Mouse (Mus musculus): ENCODE data around the gene Baiap3. TPM values are rescaled to one million over a fixed set of nuclear protein-coding genes. Genes with fewer than 3 reads are reported as not detected.
"Not testable (repeated sequence)": the region's sequence is repeated elsewhere in the genome, so short reads cannot be mapped to it uniquely, and the experiment has no call there.

The Baiap3 gene
- polyA plus RNA-seq, 1 experiment from 2014 or later, result 3.6 TPM

GRCm38 (mm10) chr17:25243131-25243780, 12.9 kb downstream of the Baiap3 start:
- no peak overlapping the region for H3K4me2 ChIP-seq

DNA sequence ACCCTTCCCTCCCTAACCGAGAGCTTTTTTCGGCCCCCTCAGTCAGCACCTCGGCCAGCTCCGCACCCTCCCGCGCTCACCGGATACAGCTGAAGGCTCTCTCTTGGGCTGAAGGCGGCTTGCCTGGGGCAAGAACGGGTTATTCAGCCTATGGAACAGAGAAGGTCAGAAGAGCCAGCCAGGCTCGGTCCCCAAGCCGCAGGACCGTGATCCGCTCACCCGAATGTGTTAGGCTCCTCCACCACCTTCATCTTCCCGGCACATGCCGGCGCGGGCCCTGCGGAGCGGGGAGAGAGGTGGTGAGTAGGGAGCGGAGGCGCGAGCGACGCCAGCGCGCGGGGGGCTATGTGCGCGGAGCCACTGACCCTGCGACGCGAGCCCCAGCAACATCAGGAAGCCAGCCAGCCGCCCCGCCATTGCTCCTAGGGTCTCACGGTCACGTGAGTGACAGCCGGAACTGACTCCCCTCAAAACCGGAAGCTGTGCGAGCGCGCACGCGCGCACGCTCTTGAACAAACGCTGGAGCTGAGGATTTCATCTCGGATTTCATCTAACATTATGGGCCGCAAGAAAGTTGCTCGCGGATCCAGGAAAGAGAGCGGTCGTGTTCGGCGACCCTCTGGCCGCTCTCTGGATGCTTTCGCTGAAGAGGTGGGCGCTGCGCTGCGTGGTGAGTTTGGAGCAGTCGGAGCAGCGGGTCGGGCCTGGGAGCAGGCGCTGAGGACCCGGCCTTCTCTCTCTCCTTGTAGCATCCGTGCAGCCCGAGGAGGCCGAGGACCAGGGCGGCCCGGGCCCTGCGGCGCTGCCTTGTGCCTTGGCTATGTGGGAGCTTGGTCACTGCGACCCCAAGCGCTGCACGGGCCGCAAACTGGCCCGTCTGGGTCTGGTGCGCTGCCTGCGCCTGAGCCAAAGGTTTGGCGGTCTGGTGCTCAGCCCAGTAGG, 16.2 kb downstream of the Baiap3 start, which contains the start of the genes Gnptg and Tsr3:
Gene Gnptg (minus strand): TSS at position 430 of the 942 bp plus-strand sequence.
Gene Tsr3 (plus strand): TSS at position 476 of the 942 bp plus-strand sequence.
- peaks cover 53% of the 10 kb centered on the region for H3K36me3 ChIP-seq (ENCODE audit: poor library complexity, severe bottlenecking)
- under 1% methylated on average over 78 of the region's 80 CpGs for WGBS
- ATAC-seq, result peak; percentile 89
- no peaks in the 10 kb centered on the region for H3K9me3 ChIP-seq (replicated peaks)
- no peaks in the 10 kb centered on the region for H3K27me3 ChIP-seq
- H3K4me3 ChIP-seq, result peak within 1 kb of the TSS; percentile 90
- H3K9ac ChIP-seq, result peak within 1 kb of the TSS; percentile 97
- H3K4me2 ChIP-seq, result peak within 1 kb of the TSS; percentile 97
- H3K4me1 ChIP-seq, result peaks cover 20% of the 10 kb centered on the region
- peak within 1 kb of the TSS; percentile 71 for H3K27ac ChIP-seq

More at GRCm38 (mm10) chr17:25243131-25243780, 12.9 kb downstream of the Baiap3 start:
- no peak for ATAC-seq
- no peak overlapping the region for H3K9ac ChIP-seq
- no peaks in the 10 kb centered on the region for H3K9me3 ChIP-seq (replicated peaks)
- H3K27ac ChIP-seq, result no peak overlapping the region
- H3K27me3 ChIP-seq, result no peaks in the 10 kb centered on the region
- H3K4me1 ChIP-seq, result peaks cover 20% of the 10 kb centered on the region
- H3K36me3 ChIP-seq (ENCODE audit: poor library complexity, severe bottlenecking), result peaks cover 41% of the 10 kb centered on the region
- no peak overlapping the region for H3K4me3 ChIP-seq
- WGBS, result 93% methylated on average over 11 of the region's 11 CpGs

GRCm38 (mm10) chr17:25235635-25236034, 20.5 kb downstream of the Baiap3 start:
- Histone ChIP-seq H3K27me3 (no peaks in the 10 kb centered on the region), H3K9me3 (replicated peaks) (no peaks in the 10 kb centered on the region), H3K27ac (no peak overlapping the region), H3K9ac (no peak overlapping the region), H3K4me3 (no peak overlapping the region), H3K4me2 (no peak overlapping the region), H3K36me3 (ENCODE audit: poor library complexity, severe bottlenecking) (peaks cover 38% of the 10 kb centered on the region), H3K4me1 (peaks cover 9% of the 10 kb centered on the region)
- whole genome bisulfite sequencing, result 89% methylated on average over 9 of the region's 9 CpGs
- ATAC-seq, result no peak

DNA sequence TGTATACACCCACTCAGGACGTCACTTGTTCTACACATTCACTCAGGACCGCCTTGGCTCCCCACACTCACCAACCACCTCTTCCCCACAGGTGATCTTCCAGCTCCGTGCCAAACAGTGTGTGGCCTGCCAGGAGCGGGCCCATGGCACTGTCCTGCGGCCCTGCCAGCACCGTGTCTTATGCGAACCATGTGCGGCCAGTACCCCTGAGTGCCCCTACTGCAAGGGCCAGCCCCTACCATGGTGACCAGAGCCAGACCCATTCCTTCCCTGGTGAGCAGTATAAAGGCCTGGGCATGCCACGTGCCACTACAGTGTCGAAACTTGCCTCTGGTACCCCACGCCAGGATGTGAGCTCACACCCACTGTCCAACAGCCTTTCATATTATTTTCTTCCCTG, 24.5 kb downstream of the Baiap3 start:
- H3K36me3 ChIP-seq (ENCODE audit: poor library complexity, severe bottlenecking), result peaks cover 45% of the 10 kb centered on the region
- peak; percentile 65; the same call in 1 of the 2 replicates for ATAC-seq
- WGBS, result 95% methylated on average over 7 of the region's 11 CpGs

DNA sequence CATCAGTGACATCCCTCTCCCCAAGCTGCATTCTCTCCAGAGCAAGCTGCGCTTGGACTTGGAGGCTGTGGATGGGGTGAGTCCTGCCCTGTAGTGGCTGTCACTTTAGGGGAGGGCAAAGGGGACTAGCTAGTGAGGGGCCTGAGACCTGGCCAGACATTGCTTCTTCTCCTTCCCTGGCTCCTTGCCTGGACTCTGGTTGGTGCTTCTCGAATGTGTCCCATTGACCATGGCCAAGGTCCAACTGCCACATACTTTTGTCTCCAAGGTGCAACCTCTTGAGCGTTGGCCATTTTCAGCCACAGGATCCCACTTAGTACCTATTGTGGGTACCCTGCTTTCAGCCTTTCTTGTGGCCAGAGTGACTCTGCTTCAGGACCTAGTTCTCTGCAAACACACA, 25.5 kb downstream of the Baiap3 start:
- Histone ChIP-seq H3K27ac (no peak overlapping the region), H3K9me3 (replicated peaks) (no peaks in the 10 kb centered on the region), H3K27me3 (no peaks in the 10 kb centered on the region), H3K9ac (no peak overlapping the region), H3K4me3 (no peak overlapping the region), H3K4me1 (no peaks in the 10 kb centered on the region), H3K4me2 (no peak overlapping the region), H3K36me3 (ENCODE audit: poor library complexity, severe bottlenecking) (peaks cover 39% of the 10 kb centered on the region)
- WGBS, result 92% methylated on average over 3 of the region's 3 CpGs
- ATAC-seq, result no peak

More for the DNA sequence above, 24.5 kb downstream of the Baiap3 start:
- H3K4me1 ChIP-seq; H3K27me3 ChIP-seq; H3K9me3 ChIP-seq (replicated peaks); H3K27ac ChIP-seq; H3K4me3 ChIP-seq; H3K9ac ChIP-seq; H3K4me2 ChIP-seq: not testable (repeated sequence)

GRCm38 (mm10) chr17:25230014-25230655, 26.0 kb downstream of the Baiap3 start:
- not testable (repeated sequence) for H3K4me3 ChIP-seq; H3K9ac ChIP-seq; H3K27ac ChIP-seq; H3K4me1 ChIP-seq; H3K27me3 ChIP-seq; H3K4me2 ChIP-seq; H3K9me3 ChIP-seq (replicated peaks)
- ATAC-seq, result 0 out of 2 replicates have a peak, but pooled peaks have one; percentile 41
- 76% methylated on average over 17 of the region's 17 CpGs for WGBS
- H3K36me3 ChIP-seq (ENCODE audit: poor library complexity, severe bottlenecking), result peaks cover 37% of the 10 kb centered on the region

GRCm38 (mm10) chr17:25227991-25228390, 28.2 kb downstream of the Baiap3 start:
- ATAC-seq, result no peak
- Histone ChIP-seq H3K4me2 (no peak overlapping the region), H3K27me3 (no peaks in the 10 kb centered on the region), H3K9me3 (replicated peaks) (no peaks in the 10 kb centered on the region), H3K27ac (no peak overlapping the region), H3K36me3 (ENCODE audit: poor library complexity, severe bottlenecking) (peaks cover 28% of the 10 kb centered on the region), H3K4me1 (no peaks in the 10 kb centered on the region), H3K9ac (no peak overlapping the region), H3K4me3 (no peak overlapping the region)
- 94% methylated on average over 5 of the region's 5 CpGs for WGBS

GRCm38 (mm10) chr17:25225659-25226058, 30.5 kb downstream of the Baiap3 start:
- no peak for ATAC-seq
- Histone ChIP-seq H3K36me3 (ENCODE audit: poor library complexity, severe bottlenecking) (peaks cover 19% of the 10 kb centered on the region), H3K27me3 (no peaks in the 10 kb centered on the region), H3K4me3 (no peak overlapping the region), H3K27ac (no peak overlapping the region), H3K9me3 (replicated peaks) (no peaks in the 10 kb centered on the region), H3K4me2 (no peak overlapping the region), H3K4me1 (peaks cover 14% of the 10 kb centered on the region), H3K9ac (no peak overlapping the region)
- WGBS, result 92% methylated on average over 4 of the region's 4 CpGs

DNA sequence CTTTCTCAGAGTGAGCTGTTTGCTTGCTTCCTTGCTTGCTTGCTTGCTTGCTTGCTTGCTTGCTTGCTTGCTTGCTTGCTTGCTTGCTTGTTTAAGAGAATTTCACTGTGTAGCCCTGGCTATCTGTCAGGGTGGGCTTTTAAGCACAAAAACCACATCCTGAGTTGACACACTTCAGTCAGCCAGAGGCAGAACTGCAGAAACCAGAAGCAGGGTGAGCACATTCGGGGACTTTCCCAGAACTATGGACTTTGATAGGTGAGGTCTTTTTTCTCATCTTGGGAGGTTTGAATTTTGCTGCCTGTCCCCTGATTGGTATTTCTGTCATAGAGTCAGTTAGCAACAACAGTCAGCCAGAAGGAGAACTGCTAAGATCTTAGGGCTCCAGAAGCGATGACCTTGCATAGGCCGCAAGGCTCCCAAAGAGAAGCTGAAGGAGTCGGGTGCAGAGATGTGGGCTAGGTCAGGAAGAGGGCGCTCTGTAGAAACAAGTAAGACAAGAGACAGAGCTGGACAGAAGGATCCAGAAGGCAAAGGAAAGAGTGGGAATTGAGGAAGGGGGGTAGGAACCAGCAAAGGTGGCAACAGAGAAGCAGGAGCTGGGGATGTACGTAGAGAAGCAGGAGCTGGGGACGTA, 31.5 kb downstream of the Baiap3 start:
- H3K4me2 ChIP-seq, result no peak overlapping the region
- WGBS, result 89% methylated on average over 7 of the region's 7 CpGs
- no peak for ATAC-seq
- H3K9me3 ChIP-seq (replicated peaks), result no peaks in the 10 kb centered on the region
- H3K27ac ChIP-seq, result no peak overlapping the region
- no peak overlapping the region for H3K4me3 ChIP-seq
- no peak overlapping the region for H3K9ac ChIP-seq
- peaks cover 15% of the 10 kb centered on the region for H3K36me3 ChIP-seq (ENCODE audit: poor library complexity, severe bottlenecking)
- H3K27me3 ChIP-seq, result no peaks in the 10 kb centered on the region
- peaks cover 14% of the 10 kb centered on the region for H3K4me1 ChIP-seq

GRCm38 (mm10) chr17:25222951-25223601, 33.1 kb downstream of the Baiap3 start:
- no peak for ATAC-seq
- H3K9ac ChIP-seq, result 0 out of 2 replicates have a peak overlapping the region, but pooled peaks have one; percentile 1
- no peaks in the 10 kb centered on the region for H3K27me3 ChIP-seq
- H3K27ac ChIP-seq, result no peak overlapping the region
- peaks cover 15% of the 10 kb centered on the region for H3K36me3 ChIP-seq (ENCODE audit: poor library complexity, severe bottlenecking)
- peak overlapping the region; percentile 66 for H3K4me2 ChIP-seq
- no peaks in the 10 kb centered on the region for H3K9me3 ChIP-seq (replicated peaks)
- H3K4me1 ChIP-seq, result peaks cover 14% of the 10 kb centered on the region
- H3K4me3 ChIP-seq, result peak overlapping the region; percentile 6; the same call in 1 of the 2 replicates
- WGBS, result 36% methylated on average over 6 of the region's 6 CpGs

DNA sequence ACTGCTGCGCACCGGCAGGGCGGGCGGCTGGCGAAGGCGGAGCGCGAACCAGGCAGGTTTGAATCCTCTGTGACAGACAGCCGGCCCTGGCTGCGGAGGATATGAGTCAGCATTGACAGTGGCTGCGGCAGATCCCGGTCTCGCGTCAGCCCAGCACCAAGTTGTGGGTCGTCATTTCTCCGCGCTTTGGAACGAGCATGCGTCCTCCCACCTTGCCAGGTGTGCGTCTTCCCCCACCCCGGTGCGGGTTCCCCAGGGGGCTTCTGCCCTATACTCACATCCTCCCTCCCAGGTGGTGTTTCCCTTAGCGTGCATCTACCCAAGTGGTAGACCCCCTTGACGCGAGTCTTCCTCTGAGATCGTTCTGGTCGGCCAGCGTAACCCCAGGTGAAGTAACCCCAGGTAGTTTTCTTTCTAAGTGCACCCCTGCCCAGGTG, 33.6 kb downstream of the Baiap3 start:
- peak; percentile 89 for ATAC-seq
- not testable (repeated sequence) for H3K27me3 ChIP-seq; H3K27ac ChIP-seq; H3K9me3 ChIP-seq (replicated peaks)
- Histone ChIP-seq H3K36me3 (ENCODE audit: poor library complexity, severe bottlenecking) (peaks cover 16% of the 10 kb centered on the region), H3K4me1 (peaks cover 14% of the 10 kb centered on the region), H3K4me2 (peak overlapping the region; percentile 66), H3K9ac (peak overlapping the region; percentile 40; the same call in 1 of the 2 replicates), H3K4me3 (peak overlapping the region; percentile 6; the same call in 1 of the 2 replicates)
- WGBS, result 14% methylated on average over 14 of the region's 28 CpGs
